Mouse (Mus musculus) neutrophil, adult 83 days (primary cell): ENCODE measurements around the gene Dnajc25. TPM values are rescaled to one million over a fixed set of nuclear protein-coding genes. Genes with fewer than 3 reads are reported as not detected.

Experiments
- total RNA-seq, 2 experiments: library from RNA; stranded (reverse); gene quantifications; one replicate each; pipeline ENCODE4 v1.2.4; 2023

The Dnajc25 gene
- 1 to 10 TPM; 5.8 to 7.1 TPM for total RNA-seq

GRCm38 (mm10) chr4:58994762-58995161 is at the start of gene Dnajc25:
Gene Dnajc25 (plus strand): TSS chr4:58995062.

GRCm38 (mm10) chr4:58986540-58987190 is 8.2 kb upstream of the Dnajc25 start, which contains the start of gene Ptgr1:
Gene Ptgr1 (minus strand): TSS chr4:58987119.

GRCm38 (mm10) chr4:59002948-59003805 is 8.3 kb downstream of the Dnajc25 start, which contains the start of gene Gm20503:
Gene Gm20503 (plus strand): TSS chr4:59003210.

GRCm38 (mm10) chr4:59034918-59035785 is 40.3 kb downstream of the Dnajc25 start, which contains the start of gene Gng10:
Gene Gng10 (plus strand): TSS chr4:59035088.

Other genes starting within 250 kb of the Dnajc25 start
- not detected for gene Olfr267, start 207.3 kb upstream of the Dnajc25 start, total RNA-seq
- 10 to 100 TPM; 74.9 to 95.6 TPM for gene Ecpas, start 82.3 kb upstream of the Dnajc25 start, total RNA-seq
- gene Zkscan16, start 51.4 kb upstream of the Dnajc25 start, total RNA-seq: not detected
- 10 to 100 TPM; 22.0 to 23.0 TPM for gene Ptgr1, start 7.9 kb upstream of the Dnajc25 start, total RNA-seq
- gene Gm20503, start 8.1 kb downstream of the Dnajc25 start, total RNA-seq: 1 to 10 TPM; 2.1 to 2.3 TPM
- gene Gng10, start 40.0 kb downstream of the Dnajc25 start, total RNA-seq: 10 to 100 TPM; 83.1 to 98.3 TPM
- not detected for gene AI481877, start 143.9 kb downstream of the Dnajc25 start, total RNA-seq
- 10 to 100 TPM; 30.1 to 32.1 TPM for gene Ugcg, start 194.2 kb downstream of the Dnajc25 start, total RNA-seq